Mouse (Mus musculus) myocyte (in vitro differentiated cells): ENCODE data around the gene Dlg4. TPM values are rescaled to one million over a fixed set of nuclear protein-coding genes. Genes with fewer than 3 reads are reported as not detected.

Source experiments
- H3K27me3 ChIP-seq: one replicate; pipeline ENCODE4 v1.6.1; 2011; ENCODE audit not compliant: control insufficient read depth, insufficient read depth, insufficient read length
- H3K36me3 ChIP-seq: one replicate; pipeline ENCODE4 v1.6.1; 2011; ENCODE audit not compliant: control insufficient read depth, insufficient read depth
- H3K4me2 ChIP-seq: one replicate; pipeline ENCODE4 v1.6.1; 2011; ENCODE audit warnings: low read depth, control low read depth
- H3K4me3 ChIP-seq: one replicate; pipeline ENCODE4 v1.5.1; 2011; ENCODE audit warnings: mild to moderate bottlenecking, control low read depth, moderate library complexity
- H3K79me2 ChIP-seq: one replicate; pipeline ENCODE4 v1.6.1; 2011; ENCODE audit not compliant: control insufficient read depth, insufficient read depth
- H3ac ChIP-seq: one replicate; pipeline ENCODE4 v1.6.1; 2011; ENCODE audit not compliant: control insufficient read depth, insufficient read length
- CEBPB ChIP-seq: IDR thresholded peaks from 2 replicates; pipeline ENCODE4 v1.6.1; 2011; ENCODE audit warnings: mild to moderate bottlenecking, moderate library complexity; ENCODE audit not compliant: poor library complexity, insufficient read depth, severe bottlenecking
- E2F4 ChIP-seq: IDR thresholded peaks from one replicate; pipeline ENCODE4 v1.6.1; 2011; ENCODE audit warnings: mild to moderate bottlenecking, control low read depth, moderate library complexity; ENCODE audit not compliant: insufficient read depth
- MAX ChIP-seq: IDR thresholded peaks from one replicate; pipeline ENCODE4 v1.6.1; 2011; ENCODE audit warnings: low read depth, mild to moderate bottlenecking, control low read depth
- MYOD1 ChIP-seq, 3 experiments: IDR thresholded peaks; one replicate each; pipeline ENCODE4 v1.6.1; 2011; ENCODE audit warnings: control low read depth in 2 of 3, low read depth in 2 of 3, mild to moderate bottlenecking in 2 of 3, moderate library complexity in 1 of 3; ENCODE audit not compliant: insufficient read length in 2 of 3, control insufficient read depth in 1 of 3
- MYOG ChIP-seq, 3 experiments: IDR thresholded peaks; one replicate each; pipeline ENCODE4 v1.6.1; 2011; ENCODE audit warnings: control low read depth in 2 of 3, low read depth in 2 of 3, mild to moderate bottlenecking in 2 of 3; ENCODE audit not compliant: insufficient read length in 2 of 3, control insufficient read depth in 1 of 3, insufficient read depth in 1 of 3
- POLR2A ChIP-seq: IDR thresholded peaks from one replicate; pipeline ENCODE4 v1.6.1; 2011; ENCODE audit warnings: low read depth, mild to moderate bottlenecking, control low read depth, moderate library complexity; ENCODE audit not compliant: insufficient read length
- POLR2AphosphoS2 ChIP-seq: IDR thresholded peaks from one replicate; pipeline ENCODE4 v1.6.1; 2011; ENCODE audit warnings: low read depth, control low read depth; ENCODE audit not compliant: insufficient read length
- REST ChIP-seq: IDR thresholded peaks from one replicate; pipeline ENCODE4 v1.6.1; 2011; ENCODE audit warnings: mild to moderate bottlenecking, control low read depth, moderate library complexity; ENCODE audit not compliant: insufficient read depth, insufficient read length
- SRF ChIP-seq: IDR thresholded peaks from one replicate; pipeline ENCODE4 v1.6.1; 2011; ENCODE audit warnings: low read depth; ENCODE audit not compliant: control insufficient read depth, insufficient read length
- TCF12 ChIP-seq: IDR thresholded peaks from one replicate; pipeline ENCODE4 v1.6.1; 2011; ENCODE audit warnings: mild to moderate bottlenecking, control low read depth; ENCODE audit not compliant: poor library complexity, insufficient read depth, severe bottlenecking
- TCF3 ChIP-seq: IDR thresholded peaks from one replicate; pipeline ENCODE4 v1.6.1; 2011; ENCODE audit warnings: low read depth, control low read depth; ENCODE audit not compliant: insufficient read length
- USF1 ChIP-seq: IDR thresholded peaks from one replicate; pipeline ENCODE4 v1.6.1; 2011; ENCODE audit warnings: low read depth, mild to moderate bottlenecking, control low read depth, moderate library complexity
- polyA plus RNA-seq: library from polyadenylated mRNA; unstranded; fragments of >200 nt; fragmentation: generic; extraction: Trizol; gene quantifications from one replicate; pipeline ENCODE4 v1.2.1, GENCODE M21; 2012; ENCODE audit warnings: missing spikeins

Dlg4 gene
- polyA plus RNA-seq, 1 experiment, result 26.8 TPM

DNA sequence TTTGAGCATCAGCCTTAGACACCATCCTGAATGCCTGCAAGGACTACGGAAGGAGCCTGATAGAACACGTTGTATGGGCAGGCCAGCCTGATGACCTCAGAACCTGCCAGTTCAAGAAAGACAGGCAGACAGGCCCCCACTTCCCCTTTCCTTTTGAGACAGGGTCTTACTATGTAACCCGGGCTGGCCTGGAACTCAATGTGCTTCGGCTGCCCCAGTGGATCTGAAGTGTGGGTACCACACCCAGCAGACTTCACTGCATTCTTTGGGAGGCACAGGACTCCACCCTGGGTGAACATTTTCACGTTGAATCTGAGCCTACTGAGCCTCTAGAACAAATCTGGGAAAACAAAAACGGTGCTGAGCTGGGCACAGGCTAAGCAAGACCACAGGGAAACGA is 21.4 kb downstream of the Dlg4 start:
- Histone ChIP-seq H3K79me2 (no peaks in the 10 kb centered on the region), H3K36me3 (peaks cover 18% of the 10 kb centered on the region), H3ac (no peak overlapping the region), H3K4me2 (no peak overlapping the region), H3K27me3 (no peaks in the 10 kb centered on the region), H3K4me3 (no peak overlapping the region)
- TF ChIP-seq MYOD1 (IDR thresholded peaks at IDR 0.05; ENCODE audit: control insufficient read depth in 1 of 3, insufficient read length in 2 of 3, low read depth in 2 of 3), result no peak
- no peak for TF ChIP-seq SRF
- no peak for TF ChIP-seq CEBPB
- no peak for TF ChIP-seq USF1
- TF ChIP-seq MAX, result no peak
- TF ChIP-seq E2F4, result no peak

DNA sequence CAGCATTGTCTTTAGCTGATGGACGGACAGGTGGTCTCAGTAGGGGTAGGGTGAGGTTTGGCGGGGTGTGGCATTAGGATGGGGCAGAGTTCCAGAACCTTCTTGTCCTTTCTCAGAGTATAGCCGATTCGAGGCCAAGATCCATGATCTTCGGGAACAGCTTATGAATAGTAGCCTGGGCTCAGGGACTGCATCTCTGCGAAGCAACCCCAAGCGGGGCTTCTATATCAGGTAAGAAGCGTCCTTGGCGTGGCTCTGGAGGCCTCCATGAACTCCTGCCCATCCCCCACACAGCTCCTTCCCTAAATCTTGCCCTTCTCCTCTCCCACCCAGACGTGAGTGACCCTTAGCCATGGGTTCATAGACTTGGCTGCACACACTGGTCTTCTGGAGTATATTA is 22.9 kb downstream of the Dlg4 start:
- peaks cover 14% of the 10 kb centered on the region for H3K36me3 ChIP-seq
- H3K4me2 ChIP-seq, result no peak overlapping the region
- no peak overlapping the region for H3ac ChIP-seq
- H3K79me2 ChIP-seq, result no peaks in the 10 kb centered on the region
- TF ChIP-seq MAX, result no peak
- no peak for TF ChIP-seq POLR2A
- TF ChIP-seq CEBPB, result no peak
- no peak for TF ChIP-seq REST
- TF ChIP-seq TCF12, result no peak
- no peak for TF ChIP-seq POLR2AphosphoS2
- no peak for TF ChIP-seq MYOG (IDR thresholded peaks at IDR 0.05; ENCODE audit: control insufficient read depth in 1 of 3, insufficient read depth in 1 of 3, insufficient read length in 2 of 3, low read depth in 2 of 3)
- TF ChIP-seq MYOD1 (IDR thresholded peaks at IDR 0.05; ENCODE audit: control insufficient read depth in 1 of 3, insufficient read length in 2 of 3, low read depth in 2 of 3), result no peak
- TF ChIP-seq TCF3, result no peak
- TF ChIP-seq E2F4, result no peak
- TF ChIP-seq USF1, result no peak
- TF ChIP-seq SRF, result no peak
- H3K4me3 ChIP-seq, result no peak overlapping the region
- H3K27me3 ChIP-seq, result no peaks in the 10 kb centered on the region

DNA sequence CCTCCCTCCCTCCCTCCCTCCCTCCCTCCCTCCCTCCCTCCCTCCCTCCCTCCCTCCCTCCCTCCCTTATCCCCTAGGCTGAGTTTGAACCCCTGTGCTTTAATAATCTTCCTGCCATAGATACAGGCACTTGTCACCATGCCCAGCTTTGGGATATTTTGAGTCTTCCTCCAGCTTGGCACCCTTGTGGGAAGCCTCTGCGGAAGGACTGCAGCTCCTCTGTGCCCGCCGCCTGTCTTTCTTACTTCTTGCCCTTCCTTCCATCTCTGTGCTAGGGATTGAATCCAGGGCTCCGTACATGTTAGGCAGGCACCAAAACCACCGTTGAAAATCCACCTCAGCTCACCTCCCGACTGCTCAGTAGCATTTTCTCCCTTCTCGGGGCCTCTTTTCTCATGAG is 23.4 kb downstream of the Dlg4 start:
- Histone ChIP-seq H3K36me3 (peaks cover 10% of the 10 kb centered on the region), H3K4me2 (no peak overlapping the region), H3K4me3 (no peak overlapping the region), H3K79me2 (no peaks in the 10 kb centered on the region), H3ac (no peak overlapping the region), H3K27me3 (no peaks in the 10 kb centered on the region)
- TF ChIP-seq MYOG (IDR thresholded peaks at IDR 0.05; ENCODE audit: control insufficient read depth in 1 of 3, insufficient read depth in 1 of 3, insufficient read length in 2 of 3, low read depth in 2 of 3), result no peak
- TF ChIP-seq REST, result no peak
- TF ChIP-seq MYOD1 (IDR thresholded peaks at IDR 0.05; ENCODE audit: control insufficient read depth in 1 of 3, insufficient read length in 2 of 3, low read depth in 2 of 3), result no peak
- TF ChIP-seq SRF, result no peak
- no peak for TF ChIP-seq TCF12
- TF ChIP-seq TCF3, result no peak
- TF ChIP-seq POLR2A, result no peak
- no peak for TF ChIP-seq USF1
- no peak for TF ChIP-seq E2F4
- TF ChIP-seq CEBPB, result no peak
- TF ChIP-seq MAX, result no peak
- no peak for TF ChIP-seq POLR2AphosphoS2

DNA sequence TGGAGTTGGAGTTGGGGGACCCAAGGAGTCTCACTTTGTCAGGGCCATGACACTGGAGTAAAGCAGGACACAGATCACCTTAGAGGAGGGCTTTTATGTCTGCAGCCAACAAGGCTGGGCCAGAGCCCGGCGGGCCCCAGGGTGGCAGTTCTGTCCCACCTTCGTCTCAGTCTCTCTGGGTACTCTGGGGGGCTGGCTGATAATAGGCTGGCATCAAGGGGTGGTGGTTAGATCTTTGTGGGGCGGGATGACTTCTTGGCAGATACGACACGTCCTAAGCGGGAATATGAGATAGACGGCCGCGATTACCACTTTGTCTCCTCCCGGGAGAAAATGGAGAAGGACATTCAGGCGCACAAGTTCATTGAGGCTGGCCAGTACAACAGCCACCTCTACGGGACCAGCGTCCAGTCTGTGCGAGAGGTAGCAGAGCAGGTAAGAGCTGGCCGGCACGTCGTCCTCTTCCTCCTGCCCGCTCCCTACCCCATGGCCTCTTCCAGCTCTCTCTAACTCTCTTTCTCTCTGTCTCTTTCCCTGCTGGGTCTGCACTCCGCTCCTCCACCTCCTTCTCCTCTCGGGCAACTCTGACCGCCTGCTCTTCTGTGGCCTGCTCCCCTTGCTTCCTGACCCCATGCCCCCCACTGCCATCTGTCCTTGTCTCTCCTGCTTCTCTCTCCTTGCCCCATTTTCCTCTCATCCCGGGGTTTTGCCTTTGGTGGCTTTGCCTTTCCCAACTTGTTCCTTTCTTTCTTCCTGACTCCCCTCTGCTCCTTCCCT is 25.8 kb downstream of the Dlg4 start:
- no peak for TF ChIP-seq USF1
- no peak for TF ChIP-seq E2F4
- TF ChIP-seq CEBPB, result no peak
- no peak for TF ChIP-seq SRF
- Histone ChIP-seq H3K4me2 (no peak overlapping the region), H3K36me3 (peaks cover 2% of the 10 kb centered on the region), H3K27me3 (no peaks in the 10 kb centered on the region), H3K4me3 (no peak overlapping the region), H3K79me2 (no peaks in the 10 kb centered on the region), H3ac (no peak overlapping the region)

DNA sequence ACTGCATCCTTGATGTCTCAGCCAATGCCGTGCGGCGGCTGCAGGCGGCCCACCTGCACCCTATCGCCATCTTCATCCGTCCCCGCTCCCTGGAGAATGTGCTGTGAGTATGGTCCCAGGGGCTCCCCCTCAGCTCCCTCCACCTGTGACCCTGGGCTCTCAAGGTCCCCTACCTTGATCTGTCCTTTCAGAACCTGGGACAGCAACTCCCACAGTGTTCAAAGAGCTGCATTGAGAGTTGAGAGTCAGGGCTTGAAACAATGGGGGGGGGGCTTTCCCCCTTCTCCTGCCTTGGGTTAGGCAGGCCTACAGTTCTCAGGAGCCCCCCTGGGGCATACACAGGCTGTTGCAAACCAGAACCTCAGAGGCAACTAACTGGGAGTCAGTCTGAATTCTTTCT is 26.9 kb downstream of the Dlg4 start:
- Histone ChIP-seq H3K79me2 (no peaks in the 10 kb centered on the region), H3K27me3 (no peaks in the 10 kb centered on the region), H3K4me2 (no peak overlapping the region), H3ac (no peak overlapping the region), H3K36me3 (no peaks in the 10 kb centered on the region), H3K4me3 (no peak overlapping the region)
- TF ChIP-seq POLR2A (no peak), CEBPB (no peak), TCF12 (no peak), MYOG (IDR thresholded peaks at IDR 0.05; ENCODE audit: control insufficient read depth in 1 of 3, insufficient read depth in 1 of 3, insufficient read length in 2 of 3, low read depth in 2 of 3) (no peak), E2F4 (no peak), USF1 (no peak), REST (no peak), MYOD1 (IDR thresholded peaks at IDR 0.05; ENCODE audit: control insufficient read depth in 1 of 3, insufficient read length in 2 of 3, low read depth in 2 of 3) (no peak), TCF3 (no peak), MAX (no peak), SRF (no peak), POLR2AphosphoS2 (no peak)
